Mouse (Mus musculus) c-Kit-positive CD71-negative TER-119-negative erythroid progenitor cells, embryonic 14.5 days (primary cell): Measurements from ENCODE around the gene Med24.
A peak's percentile ranks its signal among the peaks of the same experiment; 100 is the strongest.
"Not testable (repeated sequence)": the region's sequence is repeated elsewhere in the genome, so short reads cannot be mapped to it uniquely, and the experiment has no call there.

Experiments used
- DNase-seq: peaks from one replicate; pipeline ENCODE4 v3.0.0-alpha.2; 2013; ENCODE audit warnings: low read depth

Gene Med24

GRCm38 (mm10) chr11:98688009-98688408, 41.2 kb downstream of the Med24 start:
- DNase-seq, result no peak

- DNase-seq, result no peak
Observed at GRCm38 (mm10) chr11:98686976-98687375, 42.3 kb downstream of the Med24 start.

- no peak for DNase-seq
Observed at GRCm38 (mm10) chr11:98685642-98686041, 43.6 kb downstream of the Med24 start.

GRCm38 (mm10) chr11:98682811-98683210, 46.4 kb downstream of the Med24 start:
- DNase-seq, result no peak

DNA sequence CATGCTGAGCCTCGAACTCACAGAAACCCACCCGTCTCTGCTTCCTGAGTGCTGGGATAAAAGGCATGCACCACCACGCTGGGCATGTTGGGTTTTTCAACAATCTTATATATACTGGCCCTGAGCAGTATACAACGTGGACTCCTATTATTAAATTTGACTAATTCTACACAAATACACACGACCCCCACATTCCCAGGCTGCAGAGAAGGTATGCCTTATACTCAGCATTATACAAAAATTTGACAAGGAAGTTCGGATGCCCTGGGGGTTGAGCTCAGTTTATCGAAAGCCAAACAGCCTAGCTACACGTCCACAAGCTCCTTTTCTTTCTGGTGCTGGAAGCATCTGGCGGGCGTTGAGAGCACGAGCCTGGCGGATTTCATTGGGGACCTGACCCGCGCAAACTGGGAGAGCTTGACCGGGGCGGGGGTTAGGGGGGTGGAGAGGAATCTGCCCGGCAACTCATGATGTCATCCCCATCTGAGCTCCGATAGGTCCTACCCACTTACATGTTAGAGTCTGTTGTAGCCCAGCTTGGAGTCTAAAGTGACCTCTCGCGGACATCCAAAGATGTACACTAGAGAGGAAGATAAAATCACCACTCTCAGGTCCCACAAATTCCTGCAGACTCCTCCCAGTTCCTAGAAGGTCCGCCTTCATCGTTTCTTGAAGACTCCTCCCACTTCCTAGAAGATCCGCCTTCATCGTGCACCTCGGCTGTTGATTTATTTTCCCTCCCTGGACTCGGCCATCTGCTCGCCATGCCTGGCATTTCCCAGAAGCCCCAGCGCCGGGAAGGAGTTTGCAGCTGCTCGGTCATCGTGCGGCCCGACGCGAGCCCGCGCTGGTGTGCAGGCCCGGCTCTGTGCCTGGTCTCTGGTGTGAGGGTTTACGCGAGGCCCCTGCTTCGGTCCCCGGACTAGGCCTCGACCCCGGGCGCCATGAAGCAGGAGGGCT, 47.2 kb downstream of the Med24 start, which contains the start of gene Psmd3:
TSS of gene Psmd3 (plus strand) at position 769 of the 960 bp plus-strand sequence.
- DNase-seq, result peak; percentile 97

GRCm38 (mm10) chr11:98681186-98681585, 48.0 kb downstream of the Med24 start:
- DNase-seq, result no peak

DNA sequence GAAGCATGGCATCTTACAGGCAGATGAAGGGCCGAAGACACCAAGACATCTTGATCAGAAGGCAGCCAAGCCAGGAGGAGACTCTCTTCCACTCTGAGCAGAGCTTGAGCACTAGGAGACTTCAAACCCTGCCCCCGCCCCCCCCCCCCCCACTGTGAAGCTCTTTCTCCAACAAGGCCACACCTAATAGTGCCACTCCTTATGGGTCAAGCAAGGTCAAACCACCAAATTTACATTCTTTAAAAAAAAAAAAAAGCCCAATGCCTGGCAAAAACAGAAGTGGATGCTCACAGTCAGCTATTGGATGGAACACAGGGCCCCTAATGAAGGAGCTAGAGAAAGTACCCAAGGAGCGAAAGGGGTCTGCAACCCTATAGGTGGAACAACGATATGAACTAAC, 48.6 kb downstream of the Med24 start:
- DNase-seq, result not testable (repeated sequence)

- DNase-seq, result no peak
Observed at GRCm38 (mm10) chr11:98680023-98680422, 49.2 kb downstream of the Med24 start.

GRCm38 (mm10) chr11:98675829-98676363, 53.3 kb downstream of the Med24 start:
- DNase-seq, result no peak

GRCm38 (mm10) chr11:98673136-98673535, 56.1 kb downstream of the Med24 start:
- DNase-seq, result peak; percentile 34

GRCm38 (mm10) chr11:98672482-98672881, 56.8 kb downstream of the Med24 start:
- no peak for DNase-seq

DNA sequence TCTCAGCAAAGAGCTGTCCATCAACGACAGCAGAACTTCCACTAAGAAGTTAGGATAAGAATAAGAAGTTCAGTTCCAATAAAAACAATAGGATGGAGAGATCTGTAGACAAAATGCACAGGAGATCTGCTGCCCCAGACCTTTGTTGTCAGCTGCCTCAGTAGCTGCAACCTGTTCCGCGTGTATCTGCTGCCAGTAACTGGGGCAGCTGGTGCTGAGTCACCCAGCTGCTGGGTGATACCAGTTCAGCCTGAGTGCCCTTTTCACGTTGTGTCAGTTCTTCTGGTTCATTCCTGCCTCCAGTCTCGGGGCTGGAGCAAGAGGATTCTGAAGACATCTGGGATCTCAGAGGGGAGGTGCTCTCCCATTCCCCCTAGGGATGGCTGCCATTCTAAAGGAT, 57.4 kb downstream of the Med24 start:
- DNase-seq, result no peak

DNA sequence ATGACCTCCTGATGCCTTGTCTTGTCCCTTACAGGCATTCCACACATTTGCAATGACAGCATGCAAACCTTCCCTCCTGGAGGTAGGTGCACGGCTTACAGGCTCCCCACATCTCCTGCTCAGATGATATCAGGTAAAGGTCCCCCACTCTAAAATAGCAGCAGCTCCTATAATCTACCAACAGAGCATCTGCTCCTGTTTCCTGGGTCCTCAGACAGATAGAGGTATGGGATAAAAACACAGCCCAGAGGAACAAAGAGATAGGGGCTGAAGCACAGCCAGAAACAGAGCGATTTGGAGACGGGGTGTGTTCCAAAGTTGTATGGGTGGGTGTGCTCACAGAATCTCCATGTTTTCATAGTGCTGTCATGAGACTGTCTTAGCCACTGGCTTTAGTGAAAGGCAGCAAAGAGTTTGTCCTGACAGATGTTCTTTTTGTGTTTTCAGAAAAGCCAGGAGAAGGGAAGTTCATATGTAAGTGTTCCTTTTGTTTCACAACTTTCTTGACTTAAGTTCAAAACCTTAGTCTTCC, 57.9 kb downstream of the Med24 start:
- no peak for DNase-seq

GRCm38 (mm10) chr11:98668984-98669383, 60.3 kb downstream of the Med24 start:
- no peak for DNase-seq

DNA sequence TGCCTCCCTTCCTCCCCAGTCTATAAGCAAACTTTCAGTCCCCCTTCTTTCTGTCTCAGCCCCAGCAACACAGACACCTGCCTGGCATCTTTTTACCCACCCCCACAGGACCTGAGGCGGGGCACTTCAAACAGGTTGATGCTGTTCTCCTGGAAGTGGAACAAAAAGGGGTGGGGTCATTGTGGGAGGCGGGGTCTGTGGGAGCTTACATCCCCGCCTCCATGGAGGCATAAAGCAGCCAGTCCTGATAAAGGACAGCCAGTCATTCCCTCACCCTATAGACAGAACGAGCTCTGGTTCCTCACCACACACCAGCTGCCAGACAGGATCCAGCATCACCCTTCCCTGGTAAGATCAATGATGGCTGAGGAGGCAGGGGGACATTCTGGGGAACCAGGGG, 65.1 kb downstream of the Med24 start, which contains the start of gene Gsdma:
TSS of gene Gsdma (plus strand) at position 261 of the 400 bp plus-strand sequence.
- no peak for DNase-seq

- peak; percentile 51 for DNase-seq
Observed at GRCm38 (mm10) chr11:98660517-98660916, 68.7 kb downstream of the Med24 start.

- DNase-seq, result peak; percentile 24
Observed at GRCm38 (mm10) chr11:98655076-98655475, 74.2 kb downstream of the Med24 start.
